Mouse (Mus musculus) spleen, embryonic (tissue): ENCODE results near the gene Ppp6r3.

Experiments used
- CTCF ChIA-PET: fragments of 350-600 bp; sonication (Branson Sonifier 250); formaldehyde crosslinking; loops from one replicate; lab custom pipeline; 2022; lab: Charles Lee

Ppp6r3 gene

DNA sequence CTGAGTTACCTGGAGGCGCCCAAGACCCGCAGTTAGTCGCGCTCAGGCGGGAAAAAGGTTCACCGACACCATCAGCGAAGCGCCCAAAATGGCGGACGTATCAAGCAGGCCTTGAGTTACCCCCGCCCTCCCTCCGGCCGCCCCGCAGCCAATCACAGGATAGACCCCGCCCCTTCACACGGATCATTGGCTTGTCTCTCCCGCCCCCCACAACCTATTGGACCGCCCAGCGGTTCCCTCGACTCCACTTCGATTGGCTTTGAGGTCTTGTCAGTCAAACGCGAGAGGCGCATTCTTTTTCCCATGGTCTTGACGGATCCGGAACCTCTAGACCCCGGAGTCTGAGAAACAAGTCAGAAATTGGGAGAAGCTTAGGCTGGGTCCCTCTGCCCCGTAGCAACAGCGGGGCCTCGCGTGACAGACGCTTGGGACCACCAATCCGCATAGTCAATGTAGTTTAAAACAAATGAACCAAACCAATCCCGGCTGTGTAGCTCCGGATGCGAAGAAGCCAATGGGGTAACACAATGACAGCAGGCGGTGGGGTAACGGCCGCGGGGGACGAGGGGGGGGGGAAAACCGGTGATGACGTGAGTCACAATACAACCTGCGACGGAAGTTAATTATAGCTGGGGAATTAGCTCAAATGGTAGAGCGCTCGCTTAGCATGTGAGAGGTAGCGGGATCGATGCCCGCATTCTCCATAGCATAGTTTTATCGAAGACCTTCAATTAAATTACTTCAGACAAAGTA lies at the start of gene Ppp6r3:
Gene Ppp6r3 (minus strand): TSS at position 118 of the 753 bp plus-strand sequence.
- CTCF ChIA-PET, result interaction anchor here (0.6 kb wide), 1 partner anchor 34 kb away, joined by 4 read pairs; no protein-coding TSS in a partner anchor

DNA sequence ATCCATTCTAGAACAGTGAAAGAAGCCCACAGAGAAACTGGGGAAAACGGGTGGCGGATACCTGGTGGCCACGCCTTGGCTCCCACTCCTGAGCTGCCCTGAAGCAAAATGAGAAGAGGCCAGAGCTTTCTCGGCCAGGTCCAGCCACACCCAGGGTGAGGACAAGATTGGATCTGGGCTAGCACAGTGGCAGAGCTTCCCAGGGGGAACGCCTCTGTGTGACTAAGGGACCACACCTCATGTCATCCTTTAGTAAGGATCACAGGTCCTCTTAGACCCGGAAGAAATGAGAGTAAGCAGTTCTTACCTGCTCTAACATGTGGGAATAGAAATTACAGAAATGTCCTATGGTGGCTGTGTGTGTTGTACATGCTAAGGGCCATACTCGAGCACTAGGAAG lies 49.6 kb upstream of the Ppp6r3 start:
- CTCF ChIA-PET, result no interaction called here

DNA sequence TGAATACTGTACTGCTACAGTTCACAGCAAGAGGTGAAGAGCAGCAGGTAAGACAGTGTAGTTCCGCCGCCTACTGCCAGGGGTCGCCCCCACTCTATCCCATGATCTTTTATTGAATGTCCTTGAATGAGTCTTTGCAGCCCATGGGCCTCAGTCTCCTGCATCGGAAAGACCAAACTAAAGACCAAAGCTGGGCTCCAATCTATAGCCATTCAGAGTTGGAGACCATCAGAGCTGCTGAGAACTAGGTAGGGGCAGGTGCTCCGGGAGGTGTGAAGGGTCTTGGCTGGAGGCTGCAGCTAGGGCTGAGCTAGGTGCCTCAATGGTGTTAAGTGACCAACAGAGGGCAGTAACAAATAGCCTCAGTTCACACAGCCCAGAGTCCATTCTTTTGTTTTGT lies 48.3 kb upstream of the Ppp6r3 start:
- CTCF ChIA-PET, result no interaction called here

DNA sequence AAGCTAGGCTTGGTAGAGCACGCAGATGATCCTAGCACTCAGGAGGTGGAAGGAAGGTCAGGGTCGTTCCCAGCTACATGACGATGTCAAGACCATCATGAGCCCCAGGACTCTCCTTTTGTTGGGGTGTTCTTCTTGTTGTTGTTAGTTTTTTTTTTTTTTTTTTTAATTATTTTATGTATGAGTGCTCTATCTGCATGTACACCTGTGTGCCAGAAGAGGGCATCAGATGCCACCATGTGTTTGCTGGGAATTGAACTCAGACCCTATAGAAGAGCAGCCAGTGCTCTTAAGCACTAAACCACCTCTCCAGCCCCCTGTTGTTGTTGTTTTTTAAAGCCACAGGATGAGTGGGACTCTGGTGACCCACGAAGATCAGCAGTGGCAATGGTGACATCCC lies 47.7 kb upstream of the Ppp6r3 start:
- CTCF ChIA-PET, result interaction anchor here (0.7 kb wide), 1 partner anchor 15 kb away, joined by 6 read pairs; no protein-coding TSS in a partner anchor

DNA sequence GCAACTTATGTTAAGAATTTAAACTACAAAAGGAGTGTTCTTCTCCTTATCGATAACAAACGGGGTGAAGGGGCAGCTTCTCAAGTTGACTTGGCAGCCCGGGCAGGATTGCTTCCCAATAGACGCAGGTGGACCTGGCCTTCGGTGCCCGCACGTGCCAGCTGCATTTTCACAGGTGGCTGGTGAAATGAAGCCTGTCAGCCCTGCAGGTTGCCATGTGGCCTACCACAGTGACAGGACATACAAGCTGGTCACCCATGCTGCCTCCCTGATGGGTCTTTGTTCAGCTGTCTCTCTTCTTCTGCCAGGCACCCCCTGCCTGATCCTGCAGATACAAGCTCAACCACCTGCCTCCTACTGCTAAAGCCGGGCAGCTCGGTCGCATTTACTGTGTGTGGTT lies 45.3 kb upstream of the Ppp6r3 start:
- CTCF ChIA-PET, result interaction anchor here (0.6 kb wide), 1 partner anchor 534 kb away, joined by 3 read pairs; no protein-coding TSS in a partner anchor

DNA sequence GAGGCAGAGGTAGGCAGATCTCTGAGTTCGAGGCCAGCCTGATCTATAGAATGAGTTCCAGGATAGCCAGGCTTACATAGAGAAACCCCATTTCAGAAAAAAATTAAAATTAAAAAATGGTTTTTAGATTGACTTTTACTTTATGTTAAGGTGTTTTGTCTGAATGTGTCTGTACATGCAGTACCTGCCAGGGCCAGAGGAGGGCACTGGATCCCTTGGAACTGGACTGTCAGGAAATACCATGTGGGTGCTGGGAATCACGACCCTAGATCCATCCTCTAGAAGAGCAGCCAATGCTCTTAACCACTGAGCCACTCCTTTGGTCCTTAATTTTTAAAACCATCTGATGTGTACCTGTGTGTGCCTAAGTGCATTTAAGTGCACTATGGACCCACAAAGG lies 43.8 kb upstream of the Ppp6r3 start:
- CTCF ChIA-PET, result no interaction called here

DNA sequence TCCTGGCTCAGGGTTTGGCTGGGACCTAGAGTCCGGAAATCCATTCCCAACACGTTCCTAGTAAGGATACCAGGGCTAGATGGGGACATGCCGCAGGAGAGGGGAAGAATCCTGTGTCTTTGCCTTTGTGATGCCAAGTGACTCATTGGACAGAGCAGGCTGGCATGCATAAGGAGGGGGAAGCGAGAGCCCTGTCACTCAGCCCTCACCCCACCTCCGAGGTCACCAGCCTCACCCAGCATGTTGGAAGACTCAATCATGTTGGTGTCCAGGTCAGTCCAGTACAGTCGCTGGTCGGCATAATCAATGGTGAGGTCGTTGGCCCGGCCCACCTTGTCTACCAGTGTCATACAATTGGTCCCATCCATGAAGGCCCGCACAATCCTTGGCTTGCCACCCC lies 38.4 kb upstream of the Ppp6r3 start:
- CTCF ChIA-PET, result interaction anchor here (1.1 kb wide), 1 partner anchor 28 kb away, joined by 3 read pairs; no protein-coding TSS in a partner anchor

DNA sequence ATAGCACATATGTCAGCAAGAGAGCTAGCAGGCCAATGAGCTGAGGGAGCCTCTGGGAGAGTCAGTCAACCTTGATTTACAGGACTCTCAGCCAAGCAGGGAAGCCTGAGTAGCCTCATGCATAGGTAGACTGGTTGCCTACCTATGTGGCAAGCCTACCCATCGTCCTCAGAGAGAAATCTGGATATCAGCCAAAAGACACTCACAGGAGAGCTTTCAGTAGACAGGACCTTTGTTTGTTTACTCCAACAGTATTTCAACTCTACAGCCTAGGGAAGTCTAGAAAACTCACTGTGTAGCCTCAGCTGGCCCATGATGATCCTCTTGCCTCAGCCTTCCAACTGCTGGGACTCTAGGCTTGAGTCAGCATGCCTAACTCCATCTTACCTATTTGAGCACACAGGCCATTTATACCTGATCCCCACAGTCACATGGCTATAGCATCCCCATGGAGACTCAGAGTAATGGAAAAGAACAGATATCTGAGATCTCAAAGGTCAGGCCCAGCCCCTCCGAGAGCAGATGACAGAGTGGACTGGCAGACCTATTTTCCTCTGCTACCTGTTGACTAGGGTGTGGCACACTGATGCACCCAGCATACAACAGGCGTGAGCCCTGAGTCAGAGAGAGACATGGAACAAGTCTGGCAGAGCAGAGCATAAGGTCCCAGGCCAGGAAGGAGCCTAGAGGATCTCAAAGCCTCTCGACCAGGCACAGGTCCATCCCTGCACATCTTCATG lies 37.2 kb upstream of the Ppp6r3 start:
- CTCF ChIA-PET, result no interaction called here

DNA sequence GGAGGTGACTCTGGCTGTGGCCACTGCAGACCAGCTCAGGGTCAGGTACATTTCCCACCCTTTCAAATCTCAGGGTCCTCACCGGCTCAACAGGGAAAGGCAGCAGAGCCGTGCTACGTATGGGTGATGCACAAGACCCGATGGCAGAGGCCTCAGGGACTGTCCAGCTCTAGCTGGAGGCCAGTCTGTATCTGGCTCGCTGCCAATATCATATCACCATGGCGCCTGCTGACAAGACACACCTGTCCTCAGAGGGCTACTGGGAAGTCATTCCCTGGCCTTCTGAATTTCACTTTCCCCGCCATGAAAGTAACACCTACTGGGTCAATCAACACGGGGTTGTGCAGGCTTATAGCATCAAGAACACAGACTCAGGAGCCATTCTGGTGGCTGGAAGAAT lies 36.2 kb upstream of the Ppp6r3 start:
- CTCF ChIA-PET, result no interaction called here

DNA sequence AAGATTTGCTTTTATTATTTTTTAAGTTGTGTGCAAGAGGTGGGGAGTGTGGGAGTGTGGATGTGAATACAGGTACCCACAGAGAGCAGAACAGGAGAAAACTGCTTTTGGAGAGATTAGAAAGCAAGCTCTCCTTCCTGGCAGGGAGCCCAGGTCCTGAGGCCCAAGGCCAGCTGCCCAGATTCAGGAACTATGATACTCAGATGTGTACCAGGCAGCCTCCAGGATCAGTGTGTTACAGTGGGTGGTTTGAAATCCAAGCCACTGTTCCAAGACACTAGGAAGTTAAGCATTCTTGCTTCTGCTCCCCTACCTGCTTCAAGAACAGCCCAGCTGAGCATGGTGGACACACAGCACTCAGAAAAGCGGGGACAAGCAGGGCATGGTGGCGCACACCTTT lies 35.3 kb upstream of the Ppp6r3 start:
- CTCF ChIA-PET, result no interaction called here

DNA sequence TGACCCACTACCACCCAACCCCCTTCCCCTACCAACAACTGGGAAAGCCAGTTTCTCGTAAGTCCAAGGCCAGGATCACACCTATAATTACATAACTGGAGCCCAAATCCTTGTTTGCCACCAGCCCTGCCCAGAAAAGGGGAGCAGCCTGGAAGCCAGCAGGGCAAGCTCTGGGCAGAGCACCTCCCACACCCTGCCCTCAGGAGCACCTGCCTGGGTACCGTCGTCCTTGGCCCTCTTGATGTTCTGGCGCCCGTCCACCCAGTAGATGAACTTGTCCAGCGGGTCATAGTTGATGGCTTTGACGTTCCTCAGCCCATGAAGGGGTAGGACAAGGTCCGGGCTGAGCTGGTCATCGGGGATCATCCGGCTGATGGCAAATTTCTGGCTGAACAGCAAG lies 34.3 kb upstream of the Ppp6r3 start:
- CTCF ChIA-PET, result no interaction called here

DNA sequence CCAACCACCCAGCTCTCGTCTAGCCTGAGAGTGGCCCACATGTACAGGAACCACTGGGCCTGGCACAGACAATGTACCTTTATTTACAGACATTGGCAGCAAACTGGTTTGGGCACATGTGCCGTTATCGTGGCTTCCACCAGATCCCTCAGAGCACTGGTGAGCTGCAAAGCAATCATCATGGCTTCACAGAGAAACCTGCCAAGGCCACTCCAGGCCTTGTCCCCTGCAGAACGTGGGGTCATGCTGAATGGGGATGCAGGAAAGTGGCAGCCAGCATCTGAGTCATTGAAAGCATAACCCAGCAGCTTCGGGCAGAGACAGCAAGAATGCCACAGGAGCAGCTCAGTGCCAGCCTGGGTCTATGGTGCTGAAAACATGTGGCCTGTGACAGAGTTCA lies 18.8 kb upstream of the Ppp6r3 start:
- CTCF ChIA-PET, result no interaction called here

DNA sequence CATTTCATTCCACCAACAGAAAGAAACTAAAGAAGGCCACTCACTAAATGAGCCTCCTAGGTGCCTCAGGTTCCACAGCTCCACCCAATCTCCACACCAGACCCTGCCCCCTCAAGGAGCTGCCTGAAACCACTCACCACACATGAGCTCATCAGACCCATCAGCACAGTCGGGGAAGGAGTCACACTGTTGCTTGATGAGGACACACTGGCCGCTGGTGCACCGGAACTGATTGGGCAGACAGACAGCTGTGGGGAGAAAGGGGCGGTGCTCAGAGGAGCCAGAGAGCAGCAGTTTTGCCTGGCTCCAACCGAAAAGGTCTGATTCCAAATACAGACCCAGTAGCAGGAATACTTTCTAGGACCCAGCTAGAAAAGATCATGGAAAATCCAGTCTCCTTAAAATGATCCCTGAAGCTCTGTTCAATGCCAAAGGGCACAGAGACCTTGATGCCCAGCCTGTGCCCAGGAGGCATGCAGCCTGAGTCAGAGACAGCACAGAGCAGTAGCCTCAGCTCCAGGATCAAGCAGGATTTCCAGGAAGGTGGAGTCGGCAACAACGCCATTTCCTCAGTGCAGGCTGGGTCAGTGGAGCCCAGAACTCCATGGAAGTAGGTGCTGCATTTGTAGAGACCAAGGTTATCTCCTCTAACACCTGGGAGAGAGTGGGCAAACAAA lies 18.0 kb upstream of the Ppp6r3 start:
- CTCF ChIA-PET, result no interaction called here

DNA sequence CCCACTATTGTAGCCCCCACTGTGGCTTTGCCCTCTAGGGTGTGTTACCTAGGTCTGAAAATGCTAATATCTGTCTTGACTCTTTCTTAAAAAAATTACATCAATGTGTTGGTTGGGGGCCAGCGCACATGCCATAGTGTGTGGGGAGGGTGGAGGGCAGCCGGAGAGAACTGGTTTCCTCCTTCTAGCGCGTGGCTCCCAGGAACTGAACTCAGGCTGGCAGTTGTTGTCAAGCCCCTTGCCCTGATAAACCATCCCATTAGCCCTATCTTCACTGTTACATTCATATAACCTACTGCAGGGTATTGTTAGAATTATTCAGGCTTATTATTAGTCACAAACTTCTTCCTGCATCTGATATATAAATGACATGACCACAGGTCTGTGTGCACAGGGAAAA lies 14.4 kb upstream of the Ppp6r3 start:
- CTCF ChIA-PET, result no interaction called here

DNA sequence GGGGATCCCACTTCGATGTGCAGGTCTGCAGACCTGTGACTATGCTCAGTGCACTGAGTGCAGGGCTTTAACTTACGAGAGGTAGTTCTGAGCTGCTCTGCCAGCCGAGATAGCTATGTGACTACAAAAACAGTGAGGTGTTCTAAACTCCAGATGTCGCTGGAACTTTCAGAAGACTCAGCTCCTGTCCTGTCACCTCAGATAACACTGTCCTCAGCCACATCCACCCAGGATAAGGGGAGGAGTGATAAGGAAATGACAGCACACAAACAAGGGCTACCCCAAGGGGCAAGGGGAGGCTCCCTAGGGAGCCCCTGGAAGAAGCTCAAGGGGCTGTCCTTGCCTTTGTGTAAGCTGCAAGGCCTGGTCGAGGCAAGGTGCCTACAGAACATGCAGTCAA lies 14.0 kb upstream of the Ppp6r3 start:
- CTCF ChIA-PET, result interaction anchor here (0.5 kb wide), 1 partner anchor 1108 kb away, joined by 3 read pairs; no protein-coding TSS in a partner anchor

DNA sequence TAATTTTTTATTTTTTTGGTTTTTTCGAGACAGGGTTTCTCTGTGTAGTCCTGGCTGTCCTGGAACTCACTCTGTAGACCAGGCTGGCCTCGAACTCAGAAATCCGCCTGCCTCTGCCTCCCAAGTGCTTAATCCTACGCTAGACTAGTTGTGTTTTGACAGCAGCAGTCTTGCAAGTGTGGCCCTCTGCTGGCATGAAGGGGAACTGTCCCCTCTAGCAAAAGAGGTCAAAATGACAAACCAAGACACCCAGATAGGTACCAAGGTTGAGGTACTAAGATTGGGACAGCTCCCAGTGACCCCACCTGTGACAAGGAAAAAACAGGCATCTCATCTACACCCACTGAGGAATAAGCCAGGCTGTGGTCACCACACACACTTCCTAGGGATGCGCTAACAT lies 12.2 kb upstream of the Ppp6r3 start:
- CTCF ChIA-PET, result interaction anchor here (0.6 kb wide), 2 partner anchors 111 to 1736 kb away, joined by 3 to 4 read pairs; no protein-coding TSS in a partner anchor

DNA sequence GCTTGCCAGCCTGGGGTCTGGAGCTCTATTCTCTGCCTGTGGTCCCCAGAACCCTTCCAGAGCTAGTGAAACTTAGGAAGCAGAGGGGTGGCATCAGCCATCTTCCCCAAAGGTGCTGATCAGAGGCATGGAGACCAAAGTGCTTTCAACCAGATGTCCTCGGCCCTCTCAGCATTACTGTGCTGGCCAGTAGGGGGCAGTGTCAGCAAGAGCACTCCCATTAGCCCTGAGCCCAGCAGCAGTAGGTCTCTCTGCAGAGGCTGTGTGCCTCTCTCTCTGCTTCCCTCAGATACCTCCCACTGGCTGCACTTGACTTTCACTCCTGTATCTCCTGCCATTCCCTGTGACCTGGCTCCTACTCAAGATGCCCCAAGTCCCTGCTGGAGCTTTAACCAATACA lies 11.0 kb upstream of the Ppp6r3 start:
- CTCF ChIA-PET, result interaction anchor here (0.5 to 0.8 kb wide), 3 partner anchors 28 to 1218 kb away, joined by 3 to 15 read pairs (median 3); no protein-coding TSS in a partner anchor

DNA sequence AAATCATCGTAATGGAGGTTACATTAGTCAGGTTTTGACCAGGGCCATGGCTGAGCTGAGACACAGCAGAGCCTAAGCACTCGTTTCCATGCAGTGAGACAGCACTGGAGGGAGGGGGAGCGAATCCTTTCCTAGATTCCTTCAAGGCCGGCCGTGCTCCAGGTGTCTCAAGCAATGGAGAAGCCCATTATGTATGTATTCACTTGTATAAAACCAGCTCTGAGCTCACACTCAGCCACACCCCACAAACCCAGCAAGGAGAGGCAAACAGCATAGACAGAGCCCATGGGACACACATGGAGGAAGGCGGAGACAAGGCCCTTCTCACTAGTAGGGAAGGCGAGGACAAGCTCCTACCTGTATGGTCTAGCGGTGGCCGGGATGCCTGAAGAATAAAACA lies 10.5 kb upstream of the Ppp6r3 start:
- CTCF ChIA-PET, result interaction anchor here (0.5 to 0.8 kb wide), 3 partner anchors 28 to 1218 kb away, joined by 3 to 15 read pairs (median 5); no protein-coding TSS in a partner anchor

DNA sequence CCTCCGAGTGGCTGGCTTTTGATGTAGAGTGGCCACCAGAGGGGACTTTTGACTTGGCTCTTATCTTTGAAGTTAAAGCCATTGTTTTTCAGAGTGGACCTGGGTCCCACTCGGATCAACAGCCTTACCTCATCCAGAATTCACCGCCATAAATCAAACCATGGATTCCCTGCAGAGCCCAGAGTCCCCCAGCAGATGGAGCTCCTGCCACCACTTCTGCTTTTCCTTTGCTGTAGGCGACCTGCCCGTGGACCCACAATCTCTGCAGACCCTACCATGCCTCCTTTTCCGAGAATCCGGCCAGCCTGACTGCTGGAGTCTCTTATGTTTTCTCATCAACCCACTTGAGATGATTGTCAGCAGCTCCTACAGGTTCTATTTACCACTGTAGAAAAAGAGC lies 5.8 kb upstream of the Ppp6r3 start:
- CTCF ChIA-PET, result interaction anchor here (0.6 kb wide), 1 partner anchor 583 kb away, joined by 4 read pairs; no protein-coding TSS in a partner anchor

DNA sequence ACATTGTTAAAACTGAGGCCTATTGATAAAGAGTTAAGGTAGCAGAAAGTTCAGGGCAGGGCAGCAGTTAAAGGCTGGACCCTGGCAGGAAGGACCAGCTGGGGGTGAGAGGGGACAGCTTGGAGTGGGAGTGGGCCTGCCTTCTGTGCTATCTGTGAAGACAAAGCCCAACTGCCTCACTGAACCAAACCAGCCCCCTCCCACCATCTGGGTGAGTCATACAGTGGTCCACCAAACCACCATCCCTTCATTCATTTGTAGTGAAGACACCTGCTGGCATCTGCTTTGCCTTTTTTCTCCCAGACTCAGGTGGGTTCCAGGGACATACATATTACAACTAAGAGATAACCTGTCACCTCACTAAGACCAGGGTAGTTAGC lies 2.4 kb upstream of the Ppp6r3 start:
- CTCF ChIA-PET, result no interaction called here

DNA sequence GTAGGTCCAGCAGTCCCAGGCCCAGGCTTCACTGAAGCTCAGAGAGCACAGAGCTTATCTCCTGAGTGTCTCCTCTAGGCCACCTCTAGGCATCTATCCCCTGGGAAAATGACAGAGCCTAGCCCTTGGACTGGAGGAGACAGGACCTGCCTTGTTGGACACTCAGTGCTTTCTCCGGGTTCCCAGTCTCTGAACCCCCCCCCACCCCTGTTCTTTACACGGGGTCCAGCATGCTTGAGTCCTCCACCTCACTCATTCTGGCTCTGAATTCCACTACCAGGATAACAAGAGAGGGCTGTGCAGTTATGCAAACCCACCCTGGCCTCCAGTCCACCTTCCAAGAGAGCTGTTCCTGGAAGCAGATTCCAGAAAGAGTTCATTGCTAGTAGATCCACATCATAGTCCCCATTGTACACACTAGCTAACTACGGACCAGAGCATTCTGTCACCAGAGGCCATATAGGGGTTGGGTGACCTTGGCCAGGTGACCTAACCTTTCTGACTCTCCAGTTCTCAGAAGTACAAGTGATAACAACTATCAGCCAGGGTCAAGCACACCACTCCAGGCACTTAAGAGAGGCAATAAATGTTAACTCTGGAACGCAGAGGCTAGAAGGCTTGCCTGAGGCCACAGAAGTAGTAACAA lies 1.8 kb upstream of the Ppp6r3 start:
- CTCF ChIA-PET, result interaction anchor here (0.5 kb wide), 1 partner anchor 25 kb away, joined by 4 read pairs; no protein-coding TSS in a partner anchor
